Mouse (Mus musculus): ENCODE results near the gene Gimap1. TPM values are rescaled to one million over a fixed set of nuclear protein-coding genes. Genes with fewer than 3 reads are reported as not detected.

Gene Gimap1
- polyA plus RNA-seq, 1 experiment = 3.0 TPM

Other genes starting within 250 kb of the Gimap1 start
- gene Atp6v0e2, start 201.4 kb upstream of the Gimap1 start, polyA plus RNA-seq (2012; rRNA removed) = 50.0 and 56.9 TPM in 2 replicates
- 12.3 and 13.4 TPM in 2 replicates for gene Lrrc61, start 184.3 kb upstream of the Gimap1 start, polyA plus RNA-seq (2012; rRNA removed)
- gene Rarres2, start 166.3 kb upstream of the Gimap1 start, polyA plus RNA-seq (2012; rRNA removed) = 374 and 453 TPM in 2 replicates
- 0.47 and 0.56 TPM in 2 replicates for gene Gm45021, start 149.4 kb upstream of the Gimap1 start, polyA plus RNA-seq (2012; rRNA removed)
- gene Repin1, start 145.2 kb upstream of the Gimap1 start, polyA plus RNA-seq (2012; rRNA removed) = 45.0 and 45.4 TPM in 2 replicates
- gene Gm44965, start 145.1 kb upstream of the Gimap1 start, polyA plus RNA-seq (2012; rRNA removed) = not detected in 2 replicates
- gene Zfp775, start 137.0 kb upstream of the Gimap1 start, polyA plus RNA-seq (2012; rRNA removed) = 4.6 and 7.7 TPM in 2 replicates
- gene AI854703, start 112.3 kb upstream of the Gimap1 start, polyA plus RNA-seq (2012; rRNA removed) = 5.7 and 6.2 TPM in 2 replicates
- gene Gimap8, start 91.8 kb upstream of the Gimap1 start, polyA plus RNA-seq (2012; rRNA removed) = 6.2 and 8.1 TPM in 2 replicates
- 5.6 and 6.9 TPM in 2 replicates for gene Gimap9, start 62.9 kb upstream of the Gimap1 start, polyA plus RNA-seq (2012; rRNA removed)
- 19.0 and 19.1 TPM in 2 replicates for gene Gimap4, start 54.5 kb upstream of the Gimap1 start, polyA plus RNA-seq (2012; rRNA removed)
- 22.4 and 25.3 TPM in 2 replicates for gene Gimap6, start 30.8 kb upstream of the Gimap1 start, polyA plus RNA-seq (2012; rRNA removed)
- gene Gm28053, start 20.4 kb upstream of the Gimap1 start, polyA plus RNA-seq (2012; rRNA removed) = 1.3 and 1.8 TPM in 2 replicates
- gene Gimap7, start 20.4 kb upstream of the Gimap1 start, polyA plus RNA-seq (2012; rRNA removed) = 0.65 and 1.0 TPM in 2 replicates
- 6.1 and 7.7 TPM in 2 replicates for gene Gimap5, start 7.1 kb downstream of the Gimap1 start, polyA plus RNA-seq (2012; rRNA removed)
- 5.4 and 7.9 TPM in 2 replicates for gene Gimap3, start 31.8 kb downstream of the Gimap1 start, polyA plus RNA-seq (2012; rRNA removed)
- 133 and 146 TPM in 2 replicates for gene Tmem176a, start 101.9 kb downstream of the Gimap1 start, polyA plus RNA-seq (2012; rRNA removed)
- gene Tmem176b, start 102.4 kb downstream of the Gimap1 start, polyA plus RNA-seq (2012; rRNA removed) = 391 and 400 TPM in 2 replicates
- gene Aoc1, start 133.8 kb downstream of the Gimap1 start, polyA plus RNA-seq (2012; rRNA removed) = 0.08 and 0.18 TPM in 2 replicates
- gene 1600015I10Rik, start 190.8 kb downstream of the Gimap1 start, polyA plus RNA-seq (2012; rRNA removed) = not detected in 2 replicates
- not detected in 2 replicates for gene Doxl2, start 235.9 kb downstream of the Gimap1 start, polyA plus RNA-seq (2012; rRNA removed)
- not detected in 2 replicates for gene Svs1, start 247.8 kb downstream of the Gimap1 start, polyA plus RNA-seq (2012; rRNA removed)